Mouse (Mus musculus) brain, embryonic 14.5 days (tissue): ENCODE measurements around the gene Tnfaip1. TPM values are rescaled to one million over a fixed set of nuclear protein-coding genes. Genes with fewer than 3 reads are reported as not detected.

Source experiments
- DNase-seq: peaks from one replicate; pipeline ENCODE4 v3.0.0-alpha.2; 2011; ENCODE audit warnings: low read depth
- CTCF ChIP-seq: fragments of 200-500 bp; IDR thresholded peaks from 2 replicates; pipeline ENCODE4 v1.5.1; 2012; ENCODE audit warnings: inconsistent platforms, mild to moderate bottlenecking, moderate library complexity, borderline replicate concordance; ENCODE audit not compliant: insufficient read depth, insufficient read length; ENCODE audit errors: extremely low read depth
- POLR2A ChIP-seq: fragments of 200-500 bp; IDR thresholded peaks from 2 replicates; pipeline ENCODE4 v1.6.1; 2012; ENCODE audit warnings: mild to moderate bottlenecking, inconsistent platforms, borderline replicate concordance; ENCODE audit not compliant: poor library complexity, insufficient read depth, insufficient read length, severe bottlenecking; ENCODE audit errors: extremely low read depth
- polyA plus RNA-seq: library from polyadenylated mRNA; depleted of rRNA; stranded (reverse); fragments of >200 nt; gene quantifications from 2 replicates; pipeline ENCODE4 v1.2.3, GENCODE M21; 2012

The Tnfaip1 gene
- polyA plus RNA-seq, 1 experiment = 55.3 TPM

GRCm38 (mm10) chr11:78557241-78557640 lies 21.1 kb upstream of the Tnfaip1 start:
- peak; percentile 44; the same call in 1 of the 2 replicates for TF ChIP-seq CTCF
- TF ChIP-seq POLR2A = no peak
- no peak for DNase-seq

GRCm38 (mm10) chr11:78556070-78556469 lies 19.9 kb upstream of the Tnfaip1 start:
- TF ChIP-seq CTCF = no peak
- no peak for TF ChIP-seq POLR2A
- no peak for DNase-seq

GRCm38 (mm10) chr11:78555623-78556022 lies 19.5 kb upstream of the Tnfaip1 start:
- TF ChIP-seq POLR2A (no peak), CTCF (no peak)
- DNase-seq = no peak

- no peak for DNase-seq
- TF ChIP-seq CTCF (no peak), POLR2A (no peak)
These were observed 14.9 kb upstream of the Tnfaip1 start for GRCm38 (mm10) chr11:78551059-78551398.

GRCm38 (mm10) chr11:78550168-78551058 lies 14.3 kb upstream of the Tnfaip1 start, which contains the start of gene Tmem97:
Tmem97 (minus strand) TSS chr11:78550777.
- TF ChIP-seq CTCF = no peak
- TF ChIP-seq POLR2A = peak; percentile 82
- peak; percentile 99 for DNase-seq

- no peak for DNase-seq
- no peak for TF ChIP-seq POLR2A
- no peak for TF ChIP-seq CTCF
These were observed 13.4 kb upstream of the Tnfaip1 start for GRCm38 (mm10) chr11:78549491-78549987.

- DNase-seq = no peak
- TF ChIP-seq CTCF = no peak
- TF ChIP-seq POLR2A = no peak
These were observed 11.8 kb upstream of the Tnfaip1 start for GRCm38 (mm10) chr11:78547718-78548460.

- TF ChIP-seq CTCF = no peak
- no peak for TF ChIP-seq POLR2A
These were observed 9.0 kb upstream of the Tnfaip1 start for GRCm38 (mm10) chr11:78545181-78545580.

GRCm38 (mm10) chr11:78544449-78545111 lies 8.4 kb upstream of the Tnfaip1 start:
- peak; percentile 24 for DNase-seq
- TF ChIP-seq CTCF = no peak
- no peak for TF ChIP-seq POLR2A

More at GRCm38 (mm10) chr11:78545181-78545580, 9.0 kb upstream of the Tnfaip1 start:
- no peak for DNase-seq

GRCm38 (mm10) chr11:78540358-78540757 lies 4.2 kb upstream of the Tnfaip1 start:
- no peak for DNase-seq
- TF ChIP-seq POLR2A (no peak), CTCF (no peak)

GRCm38 (mm10) chr11:78536690-78537084 lies 555 bp upstream of the Tnfaip1 start:
- DNase-seq = no peak
- TF ChIP-seq POLR2A = no peak
- TF ChIP-seq CTCF = no peak
